Mouse (Mus musculus) stomach, embryonic 14.5 days (tissue): ENCODE results near the gene Reg3b. TPM values are rescaled to one million over a fixed set of nuclear protein-coding genes. Genes with fewer than 3 reads are reported as not detected.
"Not testable (repeated sequence)": the region's sequence is repeated elsewhere in the genome, so short reads cannot be mapped to it uniquely, and the experiment has no call there.

ENCODE experiments used
- ATAC-seq: fragments of 200-750 bp; cut with Nextera tagmentation; 2 replicates; pipeline ENCODE4 v1.8.0; 2017; ENCODE audit warnings: low read depth, moderate TSS enrichment; ENCODE audit not compliant: insufficient number of reproducible peaks, insufficient read depth, low FRiP score
- H3K27ac ChIP-seq: fragments of 300-500 bp; sonication (generic); 2 replicates; pipeline ENCODE4 v1.5.1; 2014; ENCODE audit warnings: mild to moderate bottlenecking, low read length, moderate library complexity, mixed read lengths
- H3K27me3 ChIP-seq: fragments of 300-500 bp; sonication (generic); 2 replicates; pipeline ENCODE4 v1.6.1; 2014; ENCODE audit warnings: low read length, control low read depth, mixed read lengths; ENCODE audit not compliant: control insufficient read depth, insufficient read depth
- H3K36me3 ChIP-seq: fragments of 300-500 bp; sonication (generic); 2 replicates; pipeline ENCODE4 v1.6.1; 2014; ENCODE audit warnings: mild to moderate bottlenecking, control low read depth, low read length, moderate library complexity, mixed read lengths; ENCODE audit not compliant: control insufficient read depth, insufficient read depth
- H3K4me1 ChIP-seq: fragments of 300-500 bp; sonication (generic); 2 replicates; pipeline ENCODE4 v1.6.1; 2014; ENCODE audit warnings: low read length, control low read depth, mixed read lengths; ENCODE audit not compliant: control insufficient read depth, insufficient read depth
- H3K4me2 ChIP-seq: fragments of 300-500 bp; sonication (generic); replicated peaks from 2 replicates; pipeline ENCODE4 v1.6.1; 2014; ENCODE audit warnings: low read depth, low read length, control low read depth
- H3K4me3 ChIP-seq: fragments of 300-500 bp; sonication (generic); 2 replicates; pipeline ENCODE4 v1.5.1; 2014; ENCODE audit warnings: low read depth, low read length, control low read depth
- H3K9ac ChIP-seq: fragments of 300-500 bp; sonication (generic); replicated peaks from 2 replicates; pipeline ENCODE4 v1.6.1; 2014; ENCODE audit warnings: low read depth, mild to moderate bottlenecking, control low read depth, low read length, moderate library complexity, mixed read lengths
- H3K9me3 ChIP-seq: fragments of 300-500 bp; sonication (generic); 2 replicates; pipeline ENCODE4 v1.6.1; 2016; ENCODE audit warnings: low read depth, low read length, control low read depth; ENCODE audit not compliant: control insufficient read depth
- WGBS: fragments of 180-500 bp; shearing (Covaris S2); extraction: QIAGEN DNeasy Blood & Tissue Kit; methylation state at CpG from one replicate; pipeline ENCODE4 v1.1.7; 2014; 5-methylcytosine and 5-hydroxymethylcytosine counted together
- polyA plus RNA-seq: library from polyadenylated mRNA; unstranded; fragments of >200 nt; fragmentation: Nextera tagmentation; extraction: Ambion mirVana; gene quantifications from 2 replicates; pipeline ENCODE4 v1.2.1, GENCODE M21; 2014

Gene Reg3b
- polyA plus RNA-seq, 1 experiment from 2014 or later, result not detected

GRCm38 (mm10) chr6:78385609-78386008 lies 15.2 kb downstream of the Reg3b start:
- H3K9me3 ChIP-seq, result no peaks in the 10 kb centered on the region
- no peaks in the 10 kb centered on the region for H3K4me1 ChIP-seq
- H3K36me3 ChIP-seq, result no peaks in the 10 kb centered on the region
- H3K9ac ChIP-seq, result no peak overlapping the region
- no peak overlapping the region for H3K27ac ChIP-seq
- no peak overlapping the region for H3K4me3 ChIP-seq
- ATAC-seq, result no peak
- no peak overlapping the region for H3K4me2 ChIP-seq
- H3K27me3 ChIP-seq, result no peaks in the 10 kb centered on the region
- WGBS, result 80% methylated on average over 3 of the region's 3 CpGs

- H3K9me3 ChIP-seq, H3K4me1 ChIP-seq, H3K36me3 ChIP-seq, ATAC-seq, H3K27me3 ChIP-seq, H3K9ac ChIP-seq, H3K4me2 ChIP-seq, H3K27ac ChIP-seq, H3K4me3 ChIP-seq: not testable (repeated sequence)
- 98% methylated on average over 4 of the region's 17 CpGs for WGBS
Observed at GRCm38 (mm10) chr6:78395323-78395722, 24.9 kb downstream of the Reg3b start, which contains the start of gene Reg2. Gene Reg2 (plus strand): TSS chr6:78395623.

GRCm38 (mm10) chr6:78422411-78422810 lies 52.0 kb downstream of the Reg3b start, which contains the start of gene Reg1:
Gene Reg1 (plus strand): TSS chr6:78422711.
- not testable (repeated sequence) for H3K9ac ChIP-seq, H3K4me1 ChIP-seq, H3K9me3 ChIP-seq, H3K27ac ChIP-seq, H3K27me3 ChIP-seq, H3K4me3 ChIP-seq, H3K4me2 ChIP-seq, H3K36me3 ChIP-seq, ATAC-seq

Other genes with a start within 250 kb of the Reg3b start
- gene Reg3d, start 8.2 kb downstream of the Reg3b start, polyA plus RNA-seq, result not detected in 2 replicates
- not detected in 2 replicates for gene Reg3a, start 10.1 kb downstream of the Reg3b start, polyA plus RNA-seq
- not detected in 2 replicates for gene Reg2, start 25.0 kb downstream of the Reg3b start, polyA plus RNA-seq
- 3.8 TPM in 1 of 2 replicates, not detected in the other for gene Reg1, start 52.1 kb downstream of the Reg3b start, polyA plus RNA-seq
- gene Reg3g, start 98.2 kb downstream of the Reg3b start, polyA plus RNA-seq, result 0.35 and 0.45 TPM in 2 replicates